Mouse (Mus musculus): ENCODE data around the gene Slc9b2. TPM values are rescaled to one million over a fixed set of nuclear protein-coding genes. Genes with fewer than 3 reads are reported as not detected.
A peak's percentile ranks its signal among the peaks of the same experiment; 100 is the strongest.

Gene Slc9b2
- 3.5 and 3.8 TPM in 2 replicates for polyA plus RNA-seq (2016; fragmentation: Nextera tagmentation; extraction: Ambion mirVana)

- Histone ChIP-seq H3K9ac (peak within 1 kb of the TSS; percentile 51), H3K4me2 (replicated peaks) (peak within 1 kb of the TSS; percentile 78), H3K27ac (no peak within 1 kb of the TSS), H3K27me3 (no peaks in the 10 kb centered on the region), H3K4me1 (peaks cover 3% of the 10 kb centered on the region; the same call in 1 of the 2 replicates), H3K36me3 (no peaks in the 10 kb centered on the region), H3K4me3 (peak within 1 kb of the TSS; percentile 33), H3K9me3 (no peaks in the 10 kb centered on the region)
- ATAC-seq (ENCODE audit: insufficient number of reproducible peaks, insufficient read depth, low FRiP score, low TSS enrichment), result peak; percentile 87
- WGBS, result 9% methylated on average over 23 of the region's 28 CpGs
These were observed at the start of gene Slc9b2 for GRCm38 (mm10) chr3:135307411-135308259. Gene Slc9b2 (plus strand): TSS chr3:135307700.

GRCm38 (mm10) chr3:135258919-135259318, 48.6 kb upstream of the Slc9b2 start:
- ATAC-seq (ENCODE audit: insufficient number of reproducible peaks, insufficient read depth, low FRiP score, low TSS enrichment), result no peak
- Histone ChIP-seq H3K27ac (no peak overlapping the region), H3K9me3 (no peaks in the 10 kb centered on the region), H3K4me1 (no peaks in the 10 kb centered on the region), H3K4me3 (no peak overlapping the region), H3K9ac (no peak overlapping the region), H3K4me2 (replicated peaks) (no peak overlapping the region), H3K36me3 (peaks cover 80% of the 10 kb centered on the region), H3K27me3 (no peaks in the 10 kb centered on the region)
- WGBS, result 83% methylated on average over 10 of the region's 10 CpGs

GRCm38 (mm10) chr3:135260233-135260632, 47.3 kb upstream of the Slc9b2 start:
- H3K36me3 ChIP-seq, result peaks cover 89% of the 10 kb centered on the region
- H3K27me3 ChIP-seq, result no peaks in the 10 kb centered on the region
- H3K9me3 ChIP-seq, result no peaks in the 10 kb centered on the region
- 92% methylated on average over 7 of the region's 7 CpGs for WGBS
- no peak overlapping the region for H3K4me3 ChIP-seq
- H3K9ac ChIP-seq, result no peak overlapping the region
- no peak overlapping the region for H3K27ac ChIP-seq
- ATAC-seq (ENCODE audit: insufficient number of reproducible peaks, insufficient read depth, low FRiP score, low TSS enrichment), result no peak
- no peaks in the 10 kb centered on the region for H3K4me1 ChIP-seq
- H3K4me2 ChIP-seq (replicated peaks), result no peak overlapping the region

- Histone ChIP-seq H3K9me3 (no peaks in the 10 kb centered on the region), H3K36me3 (peaks cover 78% of the 10 kb centered on the region), H3K9ac (no peak overlapping the region), H3K4me1 (no peaks in the 10 kb centered on the region), H3K27me3 (no peaks in the 10 kb centered on the region), H3K4me3 (no peak overlapping the region), H3K27ac (no peak overlapping the region), H3K4me2 (replicated peaks) (no peak overlapping the region)
- 88% methylated on average over 5 of the region's 5 CpGs for WGBS
- ATAC-seq (ENCODE audit: insufficient number of reproducible peaks, insufficient read depth, low FRiP score, low TSS enrichment), result no peak
These were observed 38.9 kb upstream of the Slc9b2 start for GRCm38 (mm10) chr3:135268616-135269015.

- no peak overlapping the region for H3K27ac ChIP-seq
- no peak overlapping the region for H3K9ac ChIP-seq
- H3K9me3 ChIP-seq, result no peaks in the 10 kb centered on the region
- WGBS, result 87% methylated on average over 10 of the region's 10 CpGs
- H3K4me1 ChIP-seq, result no peaks in the 10 kb centered on the region
- no peak overlapping the region for H3K4me2 ChIP-seq (replicated peaks)
- H3K36me3 ChIP-seq, result peaks cover 72% of the 10 kb centered on the region
- H3K4me3 ChIP-seq, result no peak overlapping the region
- ATAC-seq (ENCODE audit: insufficient number of reproducible peaks, insufficient read depth, low FRiP score, low TSS enrichment), result no peak
- no peaks in the 10 kb centered on the region for H3K27me3 ChIP-seq
These were observed 38.0 kb upstream of the Slc9b2 start for GRCm38 (mm10) chr3:135269391-135269990.

- Histone ChIP-seq H3K9ac (no peak overlapping the region), H3K36me3 (peaks cover 50% of the 10 kb centered on the region), H3K9me3 (no peaks in the 10 kb centered on the region), H3K4me1 (no peaks in the 10 kb centered on the region), H3K27ac (no peak overlapping the region), H3K4me2 (replicated peaks) (no peak overlapping the region), H3K27me3 (no peaks in the 10 kb centered on the region), H3K4me3 (no peak overlapping the region)
- WGBS, result 83% methylated on average over 12 of the region's 12 CpGs
- ATAC-seq (ENCODE audit: insufficient number of reproducible peaks, insufficient read depth, low FRiP score, low TSS enrichment), result no peak
These were observed 34.9 kb upstream of the Slc9b2 start for GRCm38 (mm10) chr3:135272627-135273026.

GRCm38 (mm10) chr3:135273047-135273446, 34.5 kb upstream of the Slc9b2 start:
- H3K4me3 ChIP-seq, result no peak overlapping the region
- H3K9me3 ChIP-seq, result no peaks in the 10 kb centered on the region
- H3K36me3 ChIP-seq, result peaks cover 47% of the 10 kb centered on the region
- 91% methylated on average over 13 of the region's 13 CpGs for WGBS
- no peaks in the 10 kb centered on the region for H3K4me1 ChIP-seq
- H3K9ac ChIP-seq, result no peak overlapping the region
- no peak overlapping the region for H3K27ac ChIP-seq
- no peaks in the 10 kb centered on the region for H3K27me3 ChIP-seq
- no peak for ATAC-seq (ENCODE audit: insufficient number of reproducible peaks, insufficient read depth, low FRiP score, low TSS enrichment)
- H3K4me2 ChIP-seq (replicated peaks), result no peak overlapping the region

GRCm38 (mm10) chr3:135280160-135280559, 27.3 kb upstream of the Slc9b2 start:
- peak; percentile 8; the same call in 1 of the 2 replicates for ATAC-seq (ENCODE audit: insufficient number of reproducible peaks, insufficient read depth, low FRiP score, low TSS enrichment)
- no peak overlapping the region; the same call in 1 of the 2 replicates for H3K27ac ChIP-seq
- peak overlapping the region; percentile 40; the same call in 1 of the 2 replicates for H3K9ac ChIP-seq
- no peak overlapping the region for H3K4me2 ChIP-seq (replicated peaks)
- no peak overlapping the region for H3K4me3 ChIP-seq
- H3K9me3 ChIP-seq, result no peaks in the 10 kb centered on the region
- 66% methylated on average over 4 of the region's 4 CpGs for WGBS
- H3K27me3 ChIP-seq, result no peaks in the 10 kb centered on the region
- no peaks in the 10 kb centered on the region for H3K4me1 ChIP-seq
- no peaks in the 10 kb centered on the region for H3K36me3 ChIP-seq

- no peaks in the 10 kb centered on the region for H3K27me3 ChIP-seq
- H3K4me3 ChIP-seq, result peak within 1 kb of the TSS; percentile 23; the same call in 1 of the 2 replicates
- peak within 1 kb of the TSS; percentile 40 for H3K9ac ChIP-seq
- no peak within 1 kb of the TSS; the same call in 1 of the 2 replicates for H3K27ac ChIP-seq
- H3K9me3 ChIP-seq, result no peaks in the 10 kb centered on the region
- no peaks in the 10 kb centered on the region for H3K4me1 ChIP-seq
- H3K4me2 ChIP-seq (replicated peaks), result peak within 1 kb of the TSS; percentile 32
- ATAC-seq (ENCODE audit: insufficient number of reproducible peaks, insufficient read depth, low FRiP score, low TSS enrichment), result peak; percentile 74
- WGBS, result 23% methylated on average over 14 of the region's 14 CpGs
- H3K36me3 ChIP-seq, result no peaks in the 10 kb centered on the region
These were observed 26.7 kb upstream of the Slc9b2 start, which contains the start of gene Bdh2 for GRCm38 (mm10) chr3:135280669-135281415. Gene Bdh2 (plus strand): TSS chr3:135281221.

GRCm38 (mm10) chr3:135281701-135282100, 25.8 kb upstream of the Slc9b2 start:
- ATAC-seq (ENCODE audit: insufficient number of reproducible peaks, insufficient read depth, low FRiP score, low TSS enrichment), result no peak
- 77% methylated on average over 8 of the region's 8 CpGs for WGBS
- Histone ChIP-seq H3K36me3 (no peaks in the 10 kb centered on the region), H3K27ac (no peak overlapping the region), H3K4me3 (no peak overlapping the region), H3K9ac (no peak overlapping the region), H3K27me3 (no peaks in the 10 kb centered on the region), H3K9me3 (no peaks in the 10 kb centered on the region), H3K4me1 (no peaks in the 10 kb centered on the region), H3K4me2 (replicated peaks) (peak overlapping the region; percentile 32; the same call in 1 of the 2 replicates)

GRCm38 (mm10) chr3:135285256-135285655, 22.2 kb upstream of the Slc9b2 start:
- no peak overlapping the region for H3K4me2 ChIP-seq (replicated peaks)
- no peaks in the 10 kb centered on the region for H3K27me3 ChIP-seq
- no peaks in the 10 kb centered on the region for H3K4me1 ChIP-seq
- no peak overlapping the region for H3K27ac ChIP-seq
- H3K4me3 ChIP-seq, result no peak overlapping the region
- no peaks in the 10 kb centered on the region for H3K9me3 ChIP-seq
- no peaks in the 10 kb centered on the region for H3K36me3 ChIP-seq
- no peak for ATAC-seq (ENCODE audit: insufficient number of reproducible peaks, insufficient read depth, low FRiP score, low TSS enrichment)
- WGBS, result 86% methylated on average over 11 of the region's 11 CpGs
- no peak overlapping the region for H3K9ac ChIP-seq
